Mouse (Mus musculus) lung, adult 2 months (tissue): ENCODE results near the gene Smg5. TPM values are rescaled to one million over a fixed set of nuclear protein-coding genes. Genes with fewer than 3 reads are reported as not detected.

Source experiments
- DNase-seq: peaks from one replicate; pipeline ENCODE4 v3.0.0; 2022
- H3K4me1 ChIP-seq: fragments of 200-500 bp; 2 replicates; pipeline ENCODE4 v1.6.1; 2011; ENCODE audit warnings: low read length; ENCODE audit not compliant: control insufficient read depth, insufficient read depth
- H3K4me3 ChIP-seq: fragments of 200-500 bp; replicated peaks from 2 replicates; pipeline ENCODE3; 2011; ENCODE audit warnings: low read depth, mild to moderate bottlenecking, control low read depth, low read length; ENCODE audit errors: extremely low read depth
- CTCF ChIP-seq: fragments of 200-500 bp; IDR thresholded peaks from 2 replicates; pipeline ENCODE4 v1.5.1; 2011; ENCODE audit warnings: mild to moderate bottlenecking, low read length, control low read depth; ENCODE audit not compliant: insufficient read depth
- POLR2A ChIP-seq: fragments of 200-500 bp; IDR thresholded peaks from 2 replicates; pipeline ENCODE4 v1.6.1; 2011; ENCODE audit warnings: low read depth, mild to moderate bottlenecking, control low read depth, low read length, borderline replicate concordance; ENCODE audit errors: extremely low read depth
- whole genome bisulfite sequencing: fragments of 180-500 bp; shearing (Covaris S2); methylation state at CpG from one replicate; pipeline ENCODE4 v1.1.7; 2018; 5-methylcytosine and 5-hydroxymethylcytosine counted together
- polyA plus RNA-seq: library from polyadenylated mRNA; depleted of rRNA; stranded (reverse); fragments of >200 nt; gene quantifications from 2 replicates; pipeline ENCODE4 v1.2.3, GENCODE M21; 2012

The Smg5 gene
- polyA plus RNA-seq, 1 experiment: 63.7 TPM

GRCm38 (mm10) chr3:88384364-88384763 is 48.3 kb downstream of the Smg5 start, which contains the start of gene Bglap:
Gene Bglap, minus strand, starts transcription at chr3:88384464.
- no peaks in the 10 kb centered on the region for H3K4me1 ChIP-seq
- no peak within 1 kb of the TSS for H3K4me3 ChIP-seq
- 76% methylated on average over 5 of the region's 5 CpGs for WGBS
- TF ChIP-seq CTCF (no peak), POLR2A (no peak)
- no peak for DNase-seq

DNA sequence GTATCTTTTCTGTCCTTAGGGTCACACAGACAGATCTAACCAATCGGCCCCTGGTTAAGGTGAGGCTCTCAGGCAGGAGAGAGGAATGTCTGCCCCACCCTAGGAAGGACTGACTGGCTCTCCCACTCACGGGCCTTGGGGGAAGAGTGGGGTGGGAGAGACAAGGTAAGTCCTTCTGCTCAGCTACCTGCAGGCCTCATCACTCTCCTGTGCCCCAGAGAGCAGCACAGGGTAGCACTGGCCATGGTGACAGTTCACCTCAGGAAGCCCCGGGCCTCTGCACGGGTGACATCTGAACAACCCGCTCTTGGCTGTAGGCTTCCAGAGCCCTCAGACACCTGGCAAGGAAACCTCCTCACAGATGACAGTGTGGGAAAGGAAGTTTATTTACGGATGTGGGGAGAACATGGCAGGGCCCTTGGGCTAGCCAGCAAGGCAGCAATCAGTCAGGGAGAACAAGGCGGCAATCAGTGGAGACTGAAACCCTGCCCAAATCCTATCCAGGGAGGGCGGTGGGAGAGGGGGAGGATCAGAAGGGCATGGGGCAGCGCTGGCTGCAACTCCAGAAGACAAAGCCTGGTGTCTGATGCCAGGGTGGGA is 57.8 kb downstream of the Smg5 start:
- Histone ChIP-seq H3K4me3 (no peak overlapping the region), H3K4me1 (no peaks in the 10 kb centered on the region)
- no peak for DNase-seq
- no peak for TF ChIP-seq POLR2A
- TF ChIP-seq CTCF: no peak
- WGBS: 78% methylated on average over 9 of the region's 9 CpGs

GRCm38 (mm10) chr3:88395288-88395687 is 59.2 kb downstream of the Smg5 start:
- Histone ChIP-seq H3K4me1 (no peaks in the 10 kb centered on the region), H3K4me3 (no peak overlapping the region)
- TF ChIP-seq POLR2A (no peak), CTCF (no peak)
- WGBS: 93% methylated on average over 6 of the region's 6 CpGs
- DNase-seq: no peak

DNA sequence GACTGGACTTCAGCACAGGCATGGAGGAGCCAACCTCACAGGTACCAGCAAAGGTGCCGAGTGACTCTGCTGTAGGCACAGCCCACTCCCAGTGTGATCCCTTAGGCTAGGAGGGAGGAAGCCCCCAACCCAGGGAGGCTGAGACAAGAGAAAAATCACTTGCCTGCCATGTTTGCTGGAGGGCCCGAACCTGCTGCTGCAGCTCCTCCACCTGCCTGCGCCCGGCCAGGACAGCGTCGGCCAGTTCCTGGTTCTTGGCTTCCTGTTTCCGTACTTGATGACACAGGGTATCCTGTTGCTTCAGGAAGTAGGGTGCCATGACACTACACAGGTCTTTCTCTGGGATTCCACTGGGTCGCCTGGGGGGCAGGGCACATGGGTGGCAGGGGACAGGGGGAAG is 59.7 kb downstream of the Smg5 start:
- 69% methylated on average over 8 of the region's 8 CpGs for WGBS
- no peak overlapping the region for H3K4me3 ChIP-seq
- TF ChIP-seq POLR2A (no peak), CTCF (no peak)
- no peaks in the 10 kb centered on the region for H3K4me1 ChIP-seq
- no peak for DNase-seq

- H3K4me1 ChIP-seq: no peaks in the 10 kb centered on the region
- no peak for TF ChIP-seq POLR2A
- no peak for TF ChIP-seq CTCF
- no peak for DNase-seq
- WGBS: 90% methylated on average over 2 of the region's 2 CpGs
- no peak overlapping the region for H3K4me3 ChIP-seq
These were observed 62.6 kb downstream of the Smg5 start for GRCm38 (mm10) chr3:88398666-88399065.

- DNase-seq: no peak
- no peaks in the 10 kb centered on the region for H3K4me1 ChIP-seq
- no peak overlapping the region for H3K4me3 ChIP-seq
- WGBS: 89% methylated on average over 10 of the region's 10 CpGs
- TF ChIP-seq CTCF (no peak), POLR2A (no peak)
These were observed 67.6 kb downstream of the Smg5 start for GRCm38 (mm10) chr3:88403522-88404230.

GRCm38 (mm10) chr3:88407090-88407489 is 71.0 kb downstream of the Smg5 start:
- Histone ChIP-seq H3K4me1 (peaks cover 7% of the 10 kb centered on the region), H3K4me3 (no peak overlapping the region)
- peak; percentile 41 for DNase-seq
- WGBS: 2% methylated on average over 2 of the region's 2 CpGs
- TF ChIP-seq POLR2A: no peak
- peak; percentile 56 for TF ChIP-seq CTCF

DNA sequence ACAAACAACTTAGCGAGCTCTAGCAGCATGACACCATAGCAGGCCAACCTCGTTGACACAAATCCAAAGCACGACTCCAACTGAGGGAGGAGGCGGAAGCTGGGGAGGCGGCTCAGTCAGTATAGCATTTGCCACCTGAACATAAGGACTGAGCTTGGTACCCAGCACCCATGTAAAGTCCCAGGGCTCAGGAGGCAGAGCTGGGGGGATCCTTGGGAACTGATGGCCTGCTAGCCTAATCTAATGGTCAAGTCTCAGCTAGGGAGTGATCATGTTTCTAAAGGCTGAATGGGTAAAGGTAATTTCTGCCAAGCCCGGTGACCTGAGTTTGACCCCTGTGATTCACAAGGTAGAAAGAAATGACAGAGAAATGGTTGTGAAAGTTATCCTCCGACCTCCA is 71.5 kb downstream of the Smg5 start:
- no peak for DNase-seq
- no peak for TF ChIP-seq POLR2A
- TF ChIP-seq CTCF: no peak
- H3K4me3 ChIP-seq: no peak overlapping the region
- 52% methylated on average over 7 of the region's 7 CpGs for WGBS
- peaks cover 7% of the 10 kb centered on the region for H3K4me1 ChIP-seq

GRCm38 (mm10) chr3:88408953-88409352 is 72.9 kb downstream of the Smg5 start:
- TF ChIP-seq POLR2A (no peak), CTCF (no peak)
- no peak for DNase-seq
- H3K4me3 ChIP-seq: no peak overlapping the region
- 43% methylated on average over 5 of the region's 5 CpGs for WGBS
- H3K4me1 ChIP-seq: peaks cover 7% of the 10 kb centered on the region
